Mouse (Mus musculus) hindbrain, embryonic 11.5 days (tissue): ENCODE measurements at regions not wholly inside any gene's neighbourhood (a gene's known extent, or its start where the extent isn't known, plus 50 kb on each side); places are given as distances from the start of the nearest gene placed in this dataset.

Experiments used
- ATAC-seq: fragments of 200-750 bp; cut with Nextera tagmentation; 2 replicates; pipeline ENCODE4 v1.8.0; 2017; ENCODE audit warnings: mild to moderate bottlenecking, moderate TSS enrichment, moderate library complexity; ENCODE audit not compliant: low FRiP score
- DNase-seq: peaks from one replicate; pipeline ENCODE4 v3.0.0-alpha.2; 2015; ENCODE audit warnings: low spot score
- H3K27ac ChIP-seq: fragments of 300-500 bp; sonication (generic); 2 replicates; pipeline ENCODE4 v1.5.1; 2014; ENCODE audit warnings: mild to moderate bottlenecking, low read depth, low read length
- H3K27me3 ChIP-seq: fragments of 300-500 bp; sonication (generic); 2 replicates; pipeline ENCODE4 v1.6.1; 2014; ENCODE audit warnings: mild to moderate bottlenecking, low read length, moderate library complexity, mixed read lengths; ENCODE audit not compliant: control insufficient read depth, insufficient read depth
- H3K36me3 ChIP-seq: fragments of 300-500 bp; sonication (generic); 2 replicates; pipeline ENCODE4 v1.6.1; 2014; ENCODE audit warnings: mild to moderate bottlenecking, low read length, moderate library complexity, mixed read lengths; ENCODE audit not compliant: control insufficient read depth, insufficient read depth
- H3K4me1 ChIP-seq: fragments of 300-500 bp; sonication (generic); replicated peaks from 2 replicates; pipeline ENCODE4 v1.6.1; 2014; ENCODE audit warnings: low read length, mixed read lengths; ENCODE audit not compliant: control insufficient read depth, insufficient read depth
- H3K4me2 ChIP-seq: fragments of 300-500 bp; sonication (generic); replicated peaks from 2 replicates; pipeline ENCODE4 v1.6.1; 2014; ENCODE audit warnings: mild to moderate bottlenecking, low read depth, low read length
- H3K4me3 ChIP-seq: fragments of 300-500 bp; sonication (generic); 2 replicates; pipeline ENCODE4 v1.5.1; 2014; ENCODE audit warnings: low read depth, low read length
- H3K9ac ChIP-seq: fragments of 300-500 bp; sonication (generic); 2 replicates; pipeline ENCODE4 v1.6.1; 2014; ENCODE audit warnings: low read depth, low read length
- H3K9me3 ChIP-seq: fragments of 300-500 bp; sonication (generic); 2 replicates; pipeline ENCODE4 v1.6.1; 2016; ENCODE audit warnings: low read length; ENCODE audit not compliant: control insufficient read depth
- WGBS: fragments of 180-500 bp; shearing (Covaris S2); extraction: QIAGEN DNeasy Blood & Tissue Kit; methylation state at CpG from one replicate; pipeline ENCODE4 v1.1.7; 2014; 5-methylcytosine and 5-hydroxymethylcytosine counted together

DNA sequence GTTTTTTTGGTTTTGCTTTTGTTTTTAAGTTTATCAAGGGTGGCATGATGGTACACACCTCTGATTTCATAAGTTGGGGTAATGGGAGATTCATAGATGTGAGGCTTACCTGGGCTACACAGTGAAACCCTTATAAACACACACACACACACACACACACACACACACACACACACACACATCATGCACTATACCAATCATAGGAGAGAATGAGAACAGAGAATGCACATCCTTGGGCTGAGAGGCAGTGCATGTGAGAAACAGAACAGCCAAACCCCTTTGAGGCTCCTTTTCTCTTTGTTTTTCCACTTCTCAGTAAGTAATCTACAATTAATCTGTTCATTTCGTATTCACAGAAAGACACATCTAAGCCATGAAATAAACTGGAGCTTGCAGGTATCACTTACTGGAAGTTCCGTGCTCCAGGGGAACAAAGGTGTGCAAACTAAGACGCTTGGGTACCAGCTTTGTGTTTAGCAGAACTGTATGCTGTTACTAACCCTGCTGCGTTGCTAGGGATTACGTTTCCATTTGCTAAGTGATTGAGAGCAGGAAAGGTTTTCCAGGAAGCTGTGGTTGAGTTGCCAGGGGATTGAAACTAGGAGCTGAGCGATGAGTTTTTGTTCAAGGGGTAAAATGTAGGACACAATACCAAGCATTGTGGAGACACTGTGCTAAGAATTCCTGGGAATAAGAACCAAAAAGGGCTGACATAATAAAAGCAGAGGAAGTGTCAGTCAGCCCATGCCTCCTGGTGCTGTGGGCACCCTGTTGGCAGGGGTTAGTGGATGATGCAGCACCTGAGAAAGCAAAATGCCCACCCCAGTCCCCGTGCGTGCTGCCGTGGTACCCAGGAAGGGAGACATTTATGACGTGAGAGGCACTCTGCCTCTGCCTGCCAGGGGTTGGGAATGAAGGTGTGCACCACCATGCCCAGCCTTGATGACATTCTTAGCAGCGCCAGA, 53.0 kb upstream of the Car8 start:
- ATAC-seq = no peak
- Histone ChIP-seq H3K9me3 (no peaks in the 10 kb centered on the region), H3K9ac (no peak overlapping the region)

GRCm38 (mm10) chr4:8289901-8290300, 51.1 kb upstream of the Car8 start:
- Histone ChIP-seq H3K27me3 (no peaks in the 10 kb centered on the region), H3K4me3 (no peak overlapping the region)
- 83% methylated on average over 5 of the region's 5 CpGs for WGBS

More for the DNA sequence above, 53.0 kb upstream of the Car8 start:
- Histone ChIP-seq H3K4me3 (no peak overlapping the region), H3K4me1 (no peaks in the 10 kb centered on the region), H3K27ac (no peak overlapping the region), H3K27me3 (no peaks in the 10 kb centered on the region), H3K36me3 (no peaks in the 10 kb centered on the region), H3K4me2 (no peak overlapping the region)
- DNase-seq = no peak
- WGBS = 66% methylated on average over 11 of the region's 11 CpGs

More at GRCm38 (mm10) chr4:8289901-8290300, 51.1 kb upstream of the Car8 start:
- Histone ChIP-seq H3K4me1 (no peaks in the 10 kb centered on the region), H3K4me2 (no peak overlapping the region), H3K36me3 (no peaks in the 10 kb centered on the region), H3K9ac (no peak overlapping the region), H3K9me3 (no peaks in the 10 kb centered on the region), H3K27ac (no peak overlapping the region)
- DNase-seq = no peak
- ATAC-seq = no peak
